Mouse (Mus musculus): ENCODE data around the gene Rpl37. TPM values are rescaled to one million over a fixed set of nuclear protein-coding genes. Genes with fewer than 3 reads are reported as not detected.

Gene Rpl37
- total RNA-seq, 2 experiments from 2014 or later = 208 to 218 TPM

DNA sequence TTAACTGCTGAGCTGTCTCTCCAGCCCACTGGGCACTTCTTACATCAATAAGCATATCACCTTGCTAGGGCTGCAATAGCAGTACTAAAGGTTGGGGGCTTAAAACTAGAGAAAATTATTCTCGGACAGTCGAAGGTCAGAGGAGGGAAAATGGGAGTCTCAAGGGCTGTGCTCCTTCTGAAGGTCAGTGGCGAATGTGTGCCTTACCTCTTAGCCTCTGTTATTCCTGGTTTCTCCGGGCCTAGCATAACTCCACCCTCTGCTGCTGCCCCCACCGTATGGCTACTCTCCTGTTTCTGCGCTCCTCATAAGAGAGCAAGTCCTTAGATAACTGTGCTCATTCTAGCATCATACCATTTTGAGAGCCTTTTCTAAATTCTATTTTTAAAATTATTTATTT is 35.7 kb downstream of the Rpl37 start:
- no peak for DNase-seq

GRCm38 (mm10) chr15:5154621-5155020 is 38.2 kb downstream of the Rpl37 start:
- no peak for DNase-seq

GRCm38 (mm10) chr15:5155093-5155492 is 38.6 kb downstream of the Rpl37 start:
- DNase-seq = no peak

- no peak for DNase-seq
Observed at GRCm38 (mm10) chr15:5156355-5156754, 39.9 kb downstream of the Rpl37 start.

GRCm38 (mm10) chr15:5157386-5157785 is 40.9 kb downstream of the Rpl37 start:
- DNase-seq = peak in 1 of 2 experiments; percentile 22

GRCm38 (mm10) chr15:5158827-5159226 is 42.4 kb downstream of the Rpl37 start:
- peak; percentile 52 to 58 for DNase-seq

GRCm38 (mm10) chr15:5165121-5165773 is 48.8 kb downstream of the Rpl37 start:
- DNase-seq = no peak

Other genes with a start within 250 kb of the Rpl37 start
- gene Mroh2b, start 217.9 kb upstream of the Rpl37 start, total RNA-seq (2021) = not detected
- 1 to 10 TPM; 2.3 to 7.9 TPM for gene C7, start 52.9 kb upstream of the Rpl37 start, total RNA-seq (2021)
- gene Card6, start 8.1 kb upstream of the Rpl37 start, total RNA-seq (2021) = 1 to 10 TPM; 6.9 to 10.0 TPM
- gene Prkaa1, start 27.2 kb downstream of the Rpl37 start, total RNA-seq (2021) = 10 to 100 TPM; 12.5 to 13.9 TPM
- 10 to 100 TPM; 41.0 to 49.4 TPM for gene Ttc33, start 68.9 kb downstream of the Rpl37 start, total RNA-seq (2021)
- gene Ptger4, start 127.5 kb downstream of the Rpl37 start, total RNA-seq (2021) = 1 to 10 TPM; 1.3 to 2.1 TPM

Data from heart, adult 18-20 months (tissue).